Mouse (Mus musculus) thymus, postnatal 14 days (tissue): ENCODE data around the gene Slc16a5.
"Not testable (repeated sequence)": the region's sequence is repeated elsewhere in the genome, so short reads cannot be mapped to it uniquely, and the experiment has no call there.

Experiments used
- DNase-seq: peaks from one replicate; pipeline ENCODE4 v3.0.0; 2021

Gene Slc16a5

DNA sequence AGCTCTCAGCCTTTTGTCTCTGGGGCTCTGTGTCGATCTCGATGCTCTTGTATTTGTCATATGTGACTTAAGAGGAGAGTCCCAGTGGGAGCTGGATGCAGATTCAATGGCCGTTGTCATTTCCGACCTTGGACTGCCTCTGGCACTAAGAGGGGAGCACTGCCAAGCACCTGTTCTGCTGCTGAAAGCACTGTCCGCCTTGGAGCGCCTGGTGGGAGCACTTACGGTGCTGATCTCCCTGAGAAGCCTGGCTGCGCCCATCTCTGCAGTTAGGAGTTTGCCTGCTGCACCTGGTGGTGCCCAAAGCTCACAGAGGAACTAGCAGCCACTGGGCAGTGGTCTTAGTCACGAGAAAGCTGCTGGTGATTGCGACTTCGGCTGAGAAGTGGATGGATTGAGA, 21.0 kb downstream of the Slc16a5 start:
- no peak for DNase-seq

DNA sequence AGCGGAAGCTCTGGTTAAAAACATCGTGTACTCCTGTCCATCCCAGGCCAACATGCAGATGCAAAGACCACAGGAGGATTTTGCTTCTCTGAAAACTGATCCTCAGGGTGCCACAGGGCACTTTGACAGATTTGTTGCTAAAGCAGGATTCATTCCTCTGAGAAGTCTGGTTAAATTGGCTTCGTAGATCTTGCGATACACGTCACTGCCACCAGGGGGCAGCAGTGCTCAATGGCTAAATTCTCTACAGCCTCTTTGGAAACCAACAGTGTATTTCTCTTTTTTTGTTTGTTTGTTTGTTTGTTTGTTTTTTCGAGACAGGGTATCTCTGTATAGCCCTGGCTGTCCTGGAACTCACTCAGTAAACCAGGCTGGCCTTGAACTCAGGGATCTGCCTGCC, 21.5 kb downstream of the Slc16a5 start:
- DNase-seq = peak; percentile 83

DNA sequence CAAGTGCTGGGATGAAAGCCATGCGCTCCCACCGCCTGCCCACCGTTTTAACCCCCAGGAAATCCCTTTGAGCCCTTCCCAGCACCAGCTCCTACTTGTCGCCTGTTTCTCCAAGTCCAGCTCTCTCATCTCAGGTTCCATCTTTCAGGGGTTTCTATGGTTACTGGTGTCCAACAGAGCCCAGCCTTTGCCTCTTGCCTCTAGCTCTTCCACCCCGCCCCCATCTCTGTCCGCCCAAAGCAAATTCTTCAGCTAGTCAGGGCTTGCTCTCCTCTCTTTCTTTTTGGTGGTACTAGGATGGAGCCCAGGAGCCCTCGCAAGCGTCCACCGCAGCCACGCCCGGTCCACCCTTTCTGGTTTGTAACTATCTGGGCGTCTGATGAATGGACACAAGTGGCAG, 22.9 kb downstream of the Slc16a5 start:
- DNase-seq = no peak

DNA sequence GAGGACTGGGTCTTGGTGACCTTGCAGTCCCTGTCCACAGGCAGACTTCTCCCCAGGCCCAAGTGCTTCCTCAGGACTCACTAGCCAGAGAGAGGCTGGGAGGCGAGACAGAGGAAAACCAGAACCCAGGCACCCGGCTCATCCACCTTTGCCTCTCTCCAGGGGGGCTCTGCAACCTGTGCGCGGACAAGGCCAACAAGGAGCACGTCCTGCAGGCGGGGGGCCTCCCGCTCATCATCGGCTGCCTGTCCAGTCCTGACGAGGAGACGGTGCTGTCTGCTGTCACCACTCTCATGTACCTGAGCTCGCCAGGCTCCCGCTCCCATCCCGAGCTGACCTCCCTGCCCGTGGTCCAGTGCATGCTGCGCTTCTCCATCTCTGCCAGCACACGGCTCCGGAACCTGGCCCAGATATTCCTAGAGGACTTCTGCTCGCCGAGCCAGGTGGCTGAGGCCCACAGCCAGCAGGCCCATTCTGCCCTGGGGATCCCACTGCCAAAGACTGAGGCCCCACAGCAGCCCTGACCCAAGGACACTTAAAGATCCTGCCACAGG, 26.4 kb downstream of the Slc16a5 start:
- no peak for DNase-seq

DNA sequence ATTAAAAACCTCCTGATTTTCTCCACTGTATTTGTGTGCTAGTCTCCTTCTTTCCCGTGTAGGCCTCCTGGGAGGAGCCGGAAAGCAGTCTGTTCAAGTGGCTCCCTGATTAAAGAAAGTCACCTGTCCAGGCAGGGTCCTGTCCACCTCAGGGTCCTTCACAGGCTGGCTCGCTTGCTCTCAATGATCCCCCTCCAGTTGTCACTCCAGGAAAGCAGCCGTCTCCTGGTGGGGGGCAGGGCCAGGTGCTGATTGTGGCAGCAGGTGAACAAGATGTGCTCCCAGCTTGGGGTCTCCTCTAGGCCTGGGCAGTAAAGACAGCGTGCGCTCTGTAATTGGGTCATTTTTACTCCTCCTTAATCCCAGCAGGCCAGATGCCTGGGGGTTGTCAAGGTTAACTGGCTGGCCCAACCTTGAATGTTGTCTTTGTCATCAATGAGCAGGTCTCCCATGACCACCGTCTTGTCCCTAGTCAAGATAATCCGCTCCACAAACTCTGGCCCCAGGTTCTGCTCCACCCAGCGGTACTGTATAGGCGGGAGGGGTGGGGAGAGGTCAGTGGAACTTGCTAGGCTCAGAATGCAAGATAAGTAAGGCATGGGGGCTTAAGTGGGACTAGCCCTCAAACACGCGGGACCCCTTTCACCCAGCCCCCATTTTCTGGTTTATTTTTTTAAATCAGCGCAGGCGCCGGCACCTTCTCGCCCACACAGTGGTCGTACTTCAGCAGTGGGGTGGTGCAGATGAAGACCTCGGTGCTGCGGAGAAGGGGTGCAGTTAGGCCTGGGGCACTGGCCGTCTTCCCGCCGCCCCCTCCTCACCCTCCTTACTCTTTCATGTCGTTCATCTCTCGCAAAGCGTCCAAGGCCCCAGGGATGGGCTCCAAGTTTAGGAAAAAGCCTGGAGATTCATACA, 28.4 kb downstream of the Slc16a5 start:
- DNase-seq = no peak

DNA sequence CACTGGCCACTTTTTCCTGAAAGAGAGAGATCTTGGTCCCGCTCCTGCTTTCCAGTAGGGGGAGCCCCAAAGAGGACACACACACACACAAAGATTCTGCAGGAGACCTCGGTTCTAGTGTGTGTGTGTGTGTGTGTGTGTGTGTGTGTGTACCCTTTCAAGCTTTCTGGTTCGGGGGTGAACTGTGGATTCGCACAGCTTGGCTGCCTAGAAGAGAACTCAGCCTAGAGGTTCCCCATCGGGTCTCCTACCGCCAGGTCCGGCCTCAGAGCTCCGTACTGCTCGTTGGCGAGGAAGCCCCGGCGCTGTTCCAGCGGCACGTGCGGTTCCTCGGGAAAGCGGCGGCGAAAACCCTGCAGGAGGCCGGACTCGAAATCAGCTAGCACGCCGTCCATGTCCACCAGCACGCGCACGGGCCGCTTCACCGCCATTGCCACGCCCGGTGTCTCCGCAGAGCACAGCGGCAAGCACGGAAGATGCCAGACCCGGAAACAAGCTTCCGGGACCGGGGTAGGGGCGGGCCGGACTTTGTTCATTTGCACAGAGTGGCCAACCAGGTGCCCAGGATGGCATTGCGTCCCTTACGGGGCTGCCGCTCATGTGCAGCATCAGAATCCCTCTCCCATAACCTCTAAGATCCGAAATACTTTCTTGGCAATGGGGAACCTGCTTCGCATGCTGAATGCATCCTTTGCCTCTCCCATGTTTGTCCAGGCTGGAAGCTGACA, 29.2 kb downstream of the Slc16a5 start, which contains the start of gene Nt5c:
Nt5c (minus strand) TSS at position 507 of the 728 bp plus-strand sequence.
- DNase-seq = peak; percentile 88

DNA sequence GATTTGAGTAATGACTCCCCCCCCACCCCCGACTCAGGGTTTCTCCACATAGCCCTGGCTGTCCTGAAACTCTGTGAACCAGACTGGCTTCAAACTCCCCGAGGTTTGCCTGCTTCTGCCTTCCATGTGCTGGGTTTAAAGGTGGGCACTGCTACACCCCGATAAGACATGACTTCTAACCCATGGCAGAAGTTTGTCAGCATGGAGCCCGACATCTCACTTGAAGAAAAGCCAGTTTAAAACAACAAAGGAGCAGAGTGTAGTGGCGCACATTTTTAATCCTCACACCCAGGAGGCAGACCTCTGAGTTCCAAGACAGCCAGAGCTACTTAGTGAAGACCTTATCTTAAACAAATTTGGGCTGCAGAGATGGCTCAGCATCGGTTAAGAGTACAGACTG, 30.1 kb downstream of the Slc16a5 start:
- no peak for DNase-seq

DNA sequence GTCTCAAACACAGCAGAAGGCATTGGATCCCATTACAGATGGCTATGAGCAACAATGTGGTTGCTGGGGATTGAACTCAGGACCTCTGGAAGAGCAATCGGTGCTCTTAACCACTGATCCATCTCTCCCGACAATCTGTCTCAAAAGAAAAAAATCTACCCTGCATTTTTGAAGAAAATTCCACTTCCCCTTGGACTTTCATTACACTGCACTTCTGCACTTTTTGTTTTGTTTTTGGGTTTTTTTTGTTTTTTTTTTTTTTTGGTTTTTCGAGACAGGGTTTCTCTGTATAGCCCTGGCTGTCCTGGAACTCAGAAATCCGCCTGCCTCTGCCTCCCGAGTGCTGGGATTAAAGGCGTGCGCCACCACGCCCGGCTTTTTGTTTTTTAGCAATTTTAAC, 34.3 kb downstream of the Slc16a5 start:
- DNase-seq = not testable (repeated sequence)

DNA sequence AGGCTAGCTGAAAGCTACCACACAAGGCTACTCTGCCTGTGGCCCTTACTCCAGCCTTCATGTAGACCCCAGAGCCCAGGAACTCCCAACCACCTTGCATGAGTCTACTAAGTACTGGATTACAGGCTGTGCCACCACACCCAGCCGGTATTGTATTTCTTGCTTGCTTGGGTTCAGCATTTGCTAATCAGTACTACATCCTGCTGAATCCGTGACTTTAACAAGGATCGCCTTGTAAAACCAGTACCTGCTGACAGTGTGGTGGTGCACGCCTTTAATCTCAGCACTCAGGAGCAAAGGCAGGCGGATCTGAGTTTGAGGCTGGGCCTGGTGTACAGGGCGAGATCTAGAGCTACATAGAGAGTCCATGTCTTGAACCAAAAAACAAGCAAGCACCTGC, 40.4 kb downstream of the Slc16a5 start:
- no peak for DNase-seq

DNA sequence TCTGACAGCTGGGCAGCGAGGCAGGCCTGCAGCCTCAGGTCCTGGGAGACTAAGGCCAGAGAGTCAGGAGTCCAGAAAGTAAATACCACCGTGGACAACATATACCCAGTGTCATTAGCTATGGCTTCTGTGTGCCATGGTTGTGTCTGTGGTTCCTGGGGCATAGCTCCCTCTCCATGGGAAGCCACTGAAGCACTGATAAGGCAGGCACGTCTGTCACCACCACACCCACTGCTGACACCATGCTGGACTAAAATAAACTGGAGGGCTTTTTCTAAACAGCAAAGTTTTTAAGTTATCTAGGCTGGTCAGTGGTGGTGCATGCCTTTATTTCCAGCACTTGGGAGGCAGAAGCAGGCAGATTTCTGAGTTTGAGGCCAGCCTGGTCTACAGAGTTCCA, 44.3 kb downstream of the Slc16a5 start:
- DNase-seq = no peak

DNA sequence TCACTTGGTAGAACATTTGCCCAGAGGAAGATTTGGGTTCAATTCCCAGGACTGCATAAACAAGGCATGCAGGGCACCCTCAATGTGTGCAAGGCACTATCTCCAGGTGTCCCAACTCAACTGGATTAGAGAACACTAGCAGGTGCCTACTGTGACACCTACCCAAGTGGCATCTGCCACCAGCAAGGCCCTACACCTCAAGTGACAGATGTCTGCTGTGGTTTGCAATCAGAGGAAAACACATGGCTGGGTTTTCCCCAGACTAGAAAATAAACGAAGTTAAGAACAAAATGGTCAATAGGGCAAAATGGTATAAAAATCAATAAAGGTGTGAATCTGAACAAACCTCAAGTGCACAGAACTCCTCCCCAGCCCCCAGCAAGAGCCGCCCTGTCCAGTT, 45.8 kb downstream of the Slc16a5 start:
- peak; percentile 59 for DNase-seq

DNA sequence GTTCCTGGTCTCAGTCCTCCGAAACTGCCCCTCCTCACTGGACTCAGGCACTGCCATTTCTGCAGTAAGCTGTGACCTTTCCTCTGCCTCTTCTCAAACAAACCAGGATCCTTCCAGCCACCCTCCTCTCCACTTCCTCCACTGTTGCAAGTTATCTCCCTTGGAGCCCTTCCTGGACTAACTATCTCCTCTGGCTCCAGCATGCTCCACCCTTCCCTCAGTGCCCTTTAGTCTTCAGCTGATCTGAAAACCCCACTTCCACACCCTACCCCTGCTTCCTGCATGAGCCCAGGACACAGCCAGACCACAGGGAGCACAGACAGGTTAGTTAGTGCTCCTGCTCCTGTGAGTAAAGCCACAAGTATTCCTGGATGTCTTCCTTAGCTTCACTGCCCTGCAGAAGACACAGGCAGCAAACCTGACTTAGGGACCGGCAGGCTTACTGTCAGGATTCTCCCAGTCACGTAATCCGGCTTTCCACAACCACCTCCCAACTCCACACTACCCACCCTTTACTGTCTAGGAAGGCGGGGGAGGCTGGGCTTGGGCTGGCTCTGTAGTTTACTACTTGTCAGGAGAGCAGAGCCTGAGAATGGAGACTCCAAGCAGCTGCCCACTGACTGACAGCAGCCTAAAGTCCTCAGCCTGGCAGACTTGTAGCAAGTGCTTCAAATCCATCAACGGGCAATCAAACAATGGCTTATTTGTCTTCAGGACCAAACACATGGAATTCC, 47.7 kb downstream of the Slc16a5 start:
- DNase-seq = no peak

DNA sequence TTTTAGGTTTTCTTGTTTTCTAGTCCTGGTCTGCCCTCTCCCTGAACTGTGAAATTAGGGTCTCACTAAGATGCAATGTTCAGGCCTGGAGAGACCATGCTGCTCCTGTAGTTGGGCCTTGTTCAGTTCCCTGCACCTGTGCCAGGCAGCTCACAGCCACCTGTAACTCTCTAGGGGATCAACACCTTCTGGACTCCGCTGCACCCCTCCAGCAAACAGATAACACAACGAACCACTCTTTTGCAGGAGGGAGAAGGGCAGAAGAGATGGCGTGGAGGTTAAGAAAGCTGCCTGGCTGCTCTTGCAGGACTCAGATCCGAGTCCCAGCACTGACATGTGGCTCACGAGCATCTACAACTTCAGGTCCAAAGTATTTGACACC, 48.2 kb downstream of the Slc16a5 start:
- no peak for DNase-seq

DNA sequence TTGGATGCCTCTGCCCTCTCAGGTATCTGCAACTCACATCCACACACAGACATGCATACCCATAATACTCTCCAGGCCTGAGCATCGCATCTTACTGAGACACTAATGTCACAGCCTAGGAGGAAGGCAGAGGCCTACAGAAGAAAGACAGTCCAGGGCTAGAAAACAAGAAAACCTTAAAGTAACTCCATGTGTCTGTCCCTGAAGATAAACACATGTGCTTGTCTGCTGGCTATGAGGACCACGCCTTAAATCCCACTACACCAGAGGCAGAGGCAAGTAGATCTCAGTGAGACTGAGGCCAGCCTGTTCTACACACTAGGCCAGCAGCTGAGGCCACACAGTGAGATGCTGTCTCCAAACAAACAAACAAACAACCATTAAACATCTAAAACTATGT, 48.8 kb downstream of the Slc16a5 start:
- DNase-seq = no peak

DNA sequence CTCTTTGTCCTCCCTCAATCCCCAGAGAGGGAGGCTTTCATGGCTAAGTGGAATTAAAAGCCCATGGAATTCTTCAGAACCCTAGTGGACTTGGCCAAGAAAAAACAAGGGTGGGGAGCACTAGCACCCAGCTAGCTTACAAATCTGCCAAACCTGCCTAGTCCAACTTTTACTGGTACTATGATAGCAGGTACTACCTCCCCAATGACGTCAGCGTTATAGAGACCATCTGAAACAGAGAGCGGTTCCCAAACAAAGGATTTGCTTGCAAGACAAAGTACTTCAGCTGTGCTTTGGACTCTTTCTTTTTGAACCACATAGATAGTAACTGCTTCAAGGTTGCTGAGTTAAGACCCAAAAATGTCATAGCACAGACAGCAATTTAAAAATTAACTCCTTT, 49.7 kb downstream of the Slc16a5 start:
- DNase-seq = no peak

DNA sequence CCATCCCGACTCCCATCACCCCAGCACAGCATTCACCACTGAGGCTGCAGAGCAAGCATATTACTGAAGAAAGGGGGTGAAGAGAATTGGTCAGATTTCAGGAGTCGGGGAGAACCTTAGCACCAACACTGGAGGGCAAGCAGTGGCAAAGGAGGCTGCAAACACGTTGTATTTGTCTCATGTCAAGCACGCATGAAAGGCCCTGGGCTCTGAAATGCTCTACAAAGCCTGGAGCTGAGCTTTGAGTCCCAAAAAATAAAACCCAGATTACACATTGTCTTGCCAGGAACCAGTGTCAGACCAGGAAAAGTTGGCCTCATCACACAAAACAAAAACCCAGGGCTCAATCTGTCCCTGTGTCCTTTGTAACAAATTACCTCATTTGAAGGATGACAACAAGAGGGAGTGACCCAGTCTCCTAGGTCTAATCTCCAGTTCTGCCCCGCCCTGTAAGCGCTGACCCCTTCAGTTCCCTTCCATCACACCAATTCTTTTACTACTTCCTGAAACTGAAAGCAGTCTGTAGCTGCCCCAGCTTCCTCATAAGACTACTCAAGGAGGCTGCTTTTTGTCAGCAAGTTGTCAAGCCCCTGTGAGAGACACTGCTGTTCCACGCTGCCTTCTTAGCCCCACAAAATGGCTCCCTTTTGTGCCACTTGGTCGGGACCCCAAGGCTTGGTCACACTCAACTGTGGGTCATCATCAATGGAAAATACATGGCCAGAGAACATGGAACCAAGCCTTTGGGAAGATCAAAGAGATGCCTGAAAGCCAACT, 50.3 kb downstream of the Slc16a5 start:
- peak; percentile 60 for DNase-seq

DNA sequence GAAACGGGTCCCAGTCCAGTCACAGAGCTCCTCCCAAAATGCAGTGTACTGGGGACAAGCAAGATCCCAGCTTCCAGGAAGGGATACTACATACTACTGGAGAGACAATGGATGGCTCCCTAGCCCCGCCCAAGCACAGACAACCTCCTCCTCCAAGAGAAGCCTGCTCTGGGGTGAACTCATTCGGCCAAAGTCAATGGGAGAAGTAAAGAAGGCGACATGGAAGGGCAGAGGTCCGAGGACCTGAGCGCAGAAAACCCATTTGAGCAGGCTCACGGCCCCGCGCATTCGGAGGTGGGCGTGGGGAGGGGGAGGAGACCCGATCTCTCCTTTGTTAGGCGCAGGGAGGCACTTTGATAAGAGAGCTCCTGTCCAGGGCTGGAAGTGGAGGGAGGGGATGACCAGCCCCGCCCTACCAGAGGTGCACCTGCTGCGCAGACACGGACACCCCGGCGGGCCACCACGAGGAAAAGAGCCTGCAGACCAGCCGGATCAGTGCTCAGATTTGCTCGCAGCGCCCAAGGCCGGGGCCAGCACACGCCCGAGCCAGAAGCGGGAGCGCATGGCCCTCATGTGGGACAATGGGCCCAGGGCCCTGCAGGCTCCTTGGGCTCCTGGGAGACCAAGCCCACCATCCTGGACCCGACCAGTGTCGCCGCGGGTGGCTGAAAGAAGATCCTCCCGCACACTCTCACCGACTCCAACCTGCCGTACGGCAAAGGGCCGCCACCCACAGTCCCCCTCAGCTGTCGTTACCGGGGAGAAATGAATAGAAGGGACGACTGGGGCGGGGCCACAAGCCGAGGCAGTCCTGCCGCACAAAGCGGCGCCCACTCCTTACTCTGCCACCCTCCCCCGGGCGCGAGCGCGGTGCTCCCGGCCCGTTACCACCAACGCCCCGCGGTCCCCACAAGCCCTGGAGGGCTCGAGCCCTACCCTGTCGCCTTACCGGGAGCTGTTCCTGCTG, 51.3 kb downstream of the Slc16a5 start:
- peak; percentile 60 for DNase-seq

DNA sequence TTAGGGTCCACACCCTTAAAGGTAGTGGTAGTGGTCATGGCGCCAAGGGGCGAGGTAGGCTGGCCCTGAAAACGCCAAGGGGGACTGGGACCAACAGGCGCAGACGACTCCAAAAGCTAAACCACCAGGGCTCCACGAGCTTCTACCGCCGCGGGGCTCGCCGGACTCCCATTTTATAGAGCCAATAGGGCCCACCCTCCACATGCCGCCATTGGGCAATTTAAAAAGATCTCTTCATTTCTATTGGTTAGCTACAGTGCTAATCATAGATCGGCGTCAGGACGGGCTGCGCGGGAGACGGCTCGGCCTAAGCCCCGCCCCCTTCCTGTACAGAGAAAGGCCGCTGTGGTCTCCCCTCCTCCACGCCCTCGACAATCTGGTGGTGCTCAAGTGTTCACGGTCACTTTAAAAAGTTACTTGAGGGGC, 52.0 kb downstream of the Slc16a5 start, which contains the start of gene Jpt1:
Jpt1 (minus strand) TSS at position 150 of the 426 bp plus-strand sequence.
- peak; percentile 97 for DNase-seq

DNA sequence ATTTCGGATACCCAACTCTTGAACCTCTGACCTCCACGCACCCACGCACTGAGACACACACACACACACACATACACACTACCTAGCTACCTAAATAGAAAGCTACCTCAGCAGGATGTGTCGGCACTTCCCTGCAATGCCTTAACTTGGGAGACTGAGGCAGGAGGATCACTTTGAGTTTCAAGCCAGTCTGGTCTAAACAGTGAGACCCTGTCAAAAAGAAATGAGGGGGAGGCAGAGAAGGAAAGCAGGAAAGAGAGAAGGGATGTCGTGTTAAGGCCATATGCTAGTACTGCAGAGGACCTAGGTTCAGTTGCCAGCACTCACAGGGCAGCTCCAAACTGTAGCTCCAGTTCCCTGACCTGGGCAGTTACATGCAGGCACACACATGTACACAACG, 52.7 kb downstream of the Slc16a5 start:
- no peak for DNase-seq

DNA sequence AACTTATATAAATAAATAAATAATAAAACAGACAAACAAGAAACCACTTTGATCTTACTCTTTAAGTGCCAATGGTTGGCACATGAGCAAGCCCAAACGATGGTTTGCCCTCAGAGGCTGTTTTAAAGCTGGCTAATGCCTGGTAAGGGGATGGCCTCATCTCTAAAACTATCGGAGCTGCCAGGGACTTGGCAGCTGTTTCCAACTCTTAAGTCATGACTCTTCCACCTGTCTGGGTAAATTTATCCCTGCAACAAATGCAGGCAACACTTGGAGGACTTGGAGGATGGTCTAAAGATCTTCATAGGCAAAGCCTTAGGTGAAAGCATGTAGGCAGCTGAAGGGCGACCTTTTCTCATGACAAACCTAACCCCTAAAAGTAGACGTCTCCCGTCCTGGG, 54.7 kb downstream of the Slc16a5 start:
- no peak for DNase-seq

DNA sequence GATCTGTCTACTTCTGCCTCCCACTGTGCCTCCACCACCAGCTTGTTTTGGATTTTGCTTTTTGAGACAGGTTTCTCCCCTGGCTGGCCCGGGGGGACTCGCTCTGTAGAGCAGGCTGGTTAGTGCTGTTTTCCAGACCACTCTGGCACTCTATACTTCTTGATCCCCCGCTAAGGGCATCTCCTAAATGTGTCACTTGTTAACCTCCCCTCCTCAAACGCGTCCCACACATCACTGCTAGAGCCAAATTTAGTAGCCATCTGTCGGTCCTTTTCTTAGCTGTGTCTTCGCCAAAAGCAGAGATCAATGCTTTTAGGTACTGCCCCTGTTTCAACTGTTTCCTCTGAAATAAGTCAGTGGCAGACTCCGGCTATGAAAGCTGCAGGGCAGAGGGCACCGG, 56.4 kb downstream of the Slc16a5 start:
- no peak for DNase-seq
